Mouse (Mus musculus) liver, embryonic 14.5 days (tissue): ENCODE measurements around the gene Plac9a. TPM values are rescaled to one million over a fixed set of nuclear protein-coding genes. Genes with fewer than 3 reads are reported as not detected.
A peak's percentile ranks its signal among the peaks of the same experiment; 100 is the strongest.

Experiments used
- ATAC-seq: fragments of 200-750 bp; cut with Nextera tagmentation; 2 replicates; pipeline ENCODE4 v1.8.0; 2017; ENCODE audit warnings: moderate number of reproducible peaks, mild to moderate bottlenecking, moderate library complexity; ENCODE audit not compliant: insufficient read depth
- DNase-seq, 3 experiments: peaks; one replicate each; pipeline ENCODE4 v3.0.0-alpha.2; 2012 to 2013; ENCODE audit warnings: low read depth in 3 of 3, low spot score in 3 of 3
- H3K27ac ChIP-seq: fragments of 300-500 bp; sonication (generic); 2 replicates; pipeline ENCODE4 v1.5.1; 2014; ENCODE audit warnings: moderate library complexity, mild to moderate bottlenecking, control low read depth, inconsistent platforms
- H3K27me3 ChIP-seq: fragments of 300-500 bp; sonication (generic); 2 replicates; pipeline ENCODE4 v1.6.1; 2014; ENCODE audit warnings: mild to moderate bottlenecking, low read length, moderate library complexity; ENCODE audit not compliant: control insufficient read depth, insufficient read depth
- H3K36me3 ChIP-seq: fragments of 300-500 bp; sonication (generic); replicated peaks from 2 replicates; pipeline ENCODE4 v1.6.1; 2014; ENCODE audit warnings: low read depth; ENCODE audit not compliant: control insufficient read depth, insufficient read depth
- H3K4me1 ChIP-seq, 2 experiments: fragments of 200-500 bp in 1 of 2; fragments of 300-500 bp in 1 of 2; sonication (generic) in 1 of 2; replicated peaks; 2 replicates each; pipeline ENCODE4 v1.6.1; 2012 to 2014; ENCODE audit warnings: antibody characterized with exemption in 1 of 2, inconsistent platforms in 1 of 2, low read length in 1 of 2; ENCODE audit not compliant: control insufficient read depth in 2 of 2, insufficient read depth in 2 of 2
- H3K4me2 ChIP-seq: fragments of 300-500 bp; sonication (generic); 2 replicates; pipeline ENCODE4 v1.6.1; 2014; ENCODE audit warnings: low read depth, mild to moderate bottlenecking, control low read depth, moderate library complexity
- H3K4me3 ChIP-seq, 2 experiments: fragments of 200-500 bp in 1 of 2; fragments of 300-500 bp in 1 of 2; sonication (generic) in 1 of 2; 2 replicates each; pipeline ENCODE4 v1.5.1; 2012 to 2014; ENCODE audit warnings: low read depth in 2 of 2, low read length in 2 of 2, mild to moderate bottlenecking in 2 of 2, control low read depth in 1 of 2, inconsistent platforms in 1 of 2, moderate library complexity in 1 of 2; ENCODE audit not compliant: insufficient read depth in 1 of 2
- H3K9ac ChIP-seq: fragments of 300-500 bp; sonication (generic); replicated peaks from 2 replicates; pipeline ENCODE4 v1.6.1; 2014; ENCODE audit warnings: mild to moderate bottlenecking, control low read depth, moderate library complexity
- H3K9me3 ChIP-seq: fragments of 300-500 bp; sonication (generic); 2 replicates; pipeline ENCODE4 v1.6.1; 2016; ENCODE audit warnings: low read length, mixed read lengths; ENCODE audit not compliant: control insufficient read depth
- CTCF ChIP-seq: IDR thresholded peaks from 2 replicates; pipeline ENCODE4 v1.5.1; 2016; ENCODE audit warnings: antibody characterized with exemption, low read depth, control low read depth
- EP300 ChIP-seq: IDR thresholded peaks from 2 replicates; pipeline ENCODE4 v1.6.1; 2016; ENCODE audit warnings: antibody characterized with exemption, low read depth
- WGBS: fragments of 180-500 bp; shearing (Covaris S2); extraction: QIAGEN DNeasy Blood & Tissue Kit; methylation state at CpG from one replicate; pipeline ENCODE4 v1.1.7; 2014; ENCODE audit not compliant: insufficient replicate concordance; 5-methylcytosine and 5-hydroxymethylcytosine counted together
- polyA plus RNA-seq, 2 experiments: library from polyadenylated mRNA; depleted of rRNA in 1 of 2; stranded (reverse) in 1 of 2; unstranded in 1 of 2; fragments of >200 nt; fragmentation: Nextera tagmentation in 1 of 2; extraction: Ambion mirVana in 1 of 2; gene quantifications; 2 replicates each; pipeline versions ENCODE4 v1.2.1 to v1.2.3; 2012 to 2014

Gene Plac9a
- polyA plus RNA-seq, 2 experiments = 0.21 TPM; not detected in 1

GRCm38 (mm10) chr14:25857168-25857621 is 45.7 kb downstream of the Plac9a start:
- Histone ChIP-seq H3K9ac (no peak overlapping the region), H3K27me3 (no peaks in the 10 kb centered on the region), H3K4me3 (no peak overlapping the region), H3K27ac (no peak overlapping the region), H3K36me3 (no peaks in the 10 kb centered on the region), H3K4me2 (peak overlapping the region; percentile 3; the same call in 1 of the 2 replicates), H3K4me1 (peaks cover 15 to 31% of the 10 kb centered on the region in 2 experiments), H3K9me3 (no peaks in the 10 kb centered on the region)
- WGBS = 5% methylated on average over 3 of the region's 3 CpGs
- ATAC-seq (peak; percentile 19; the same call in 1 of the 2 replicates), DNase-seq (no peak)
- TF ChIP-seq EP300 (no peak), CTCF (no peak)

- H3K4me1 ChIP-seq = peaks cover 12 to 24% of the 10 kb centered on the region in 2 experiments
- no peak overlapping the region for H3K4me3 ChIP-seq
- no peak overlapping the region for H3K27ac ChIP-seq
- ATAC-seq = peak; percentile 58
- H3K36me3 ChIP-seq = no peaks in the 10 kb centered on the region
- WGBS = 20% methylated on average over 8 of the region's 8 CpGs
- H3K9me3 ChIP-seq = no peaks in the 10 kb centered on the region
- no peak for DNase-seq
- no peak overlapping the region for H3K9ac ChIP-seq
- no peaks in the 10 kb centered on the region for H3K27me3 ChIP-seq
- no peak for TF ChIP-seq EP300
- TF ChIP-seq CTCF = no peak
- no peak overlapping the region for H3K4me2 ChIP-seq
Measured at GRCm38 (mm10) chr14:25855241-25855885, 47.5 kb downstream of the Plac9a start.

GRCm38 (mm10) chr14:25853717-25854452 is 49.0 kb downstream of the Plac9a start:
- Histone ChIP-seq H3K27ac (no peak overlapping the region), H3K4me2 (no peak overlapping the region), H3K36me3 (no peaks in the 10 kb centered on the region), H3K4me3 (no peak overlapping the region), H3K27me3 (no peaks in the 10 kb centered on the region), H3K9ac (no peak overlapping the region), H3K9me3 (no peaks in the 10 kb centered on the region), H3K4me1 (peaks cover 12 to 24% of the 10 kb centered on the region in 2 experiments)
- no peak for ATAC-seq
- TF ChIP-seq EP300 = no peak
- no peak for TF ChIP-seq CTCF
- WGBS = 66% methylated on average over 16 of the region's 16 CpGs
- no peak for DNase-seq

- ATAC-seq (no peak), DNase-seq (no peak)
- Histone ChIP-seq H3K9ac (no peak overlapping the region), H3K36me3 (no peaks in the 10 kb centered on the region), H3K4me2 (no peak overlapping the region), H3K27me3 (no peaks in the 10 kb centered on the region), H3K4me1 (peaks cover 12 to 24% of the 10 kb centered on the region in 2 experiments), H3K27ac (no peak overlapping the region), H3K9me3 (no peaks in the 10 kb centered on the region), H3K4me3 (no peak overlapping the region)
- no peak for TF ChIP-seq EP300
- 64% methylated on average over 6 of the region's 6 CpGs for WGBS
Measured at GRCm38 (mm10) chr14:25853295-25853694, 49.6 kb downstream of the Plac9a start.

GRCm38 (mm10) chr14:25852121-25852561 is 50.8 kb downstream of the Plac9a start:
- Histone ChIP-seq H3K4me2 (no peak overlapping the region), H3K4me3 (no peak overlapping the region), H3K9me3 (no peaks in the 10 kb centered on the region), H3K36me3 (no peaks in the 10 kb centered on the region), H3K4me1 (peaks cover 5 to 14% of the 10 kb centered on the region in 2 experiments), H3K27ac (no peak overlapping the region), H3K27me3 (no peaks in the 10 kb centered on the region), H3K9ac (no peak overlapping the region)
- no peak for ATAC-seq
- DNase-seq = no peak
- no peak for TF ChIP-seq EP300
- WGBS = 77% methylated on average over 11 of the region's 11 CpGs
